Mouse (Mus musculus) B cell, adult 2 months (primary cell): Measurements from ENCODE around the gene Nudt9.
A peak's percentile ranks its signal among the peaks of the same experiment; 100 is the strongest.

Source experiments
- DNase-seq, 2 experiments: peaks; one replicate each; pipeline ENCODE4 v3.0.0; 2022

Gene Nudt9

DNA sequence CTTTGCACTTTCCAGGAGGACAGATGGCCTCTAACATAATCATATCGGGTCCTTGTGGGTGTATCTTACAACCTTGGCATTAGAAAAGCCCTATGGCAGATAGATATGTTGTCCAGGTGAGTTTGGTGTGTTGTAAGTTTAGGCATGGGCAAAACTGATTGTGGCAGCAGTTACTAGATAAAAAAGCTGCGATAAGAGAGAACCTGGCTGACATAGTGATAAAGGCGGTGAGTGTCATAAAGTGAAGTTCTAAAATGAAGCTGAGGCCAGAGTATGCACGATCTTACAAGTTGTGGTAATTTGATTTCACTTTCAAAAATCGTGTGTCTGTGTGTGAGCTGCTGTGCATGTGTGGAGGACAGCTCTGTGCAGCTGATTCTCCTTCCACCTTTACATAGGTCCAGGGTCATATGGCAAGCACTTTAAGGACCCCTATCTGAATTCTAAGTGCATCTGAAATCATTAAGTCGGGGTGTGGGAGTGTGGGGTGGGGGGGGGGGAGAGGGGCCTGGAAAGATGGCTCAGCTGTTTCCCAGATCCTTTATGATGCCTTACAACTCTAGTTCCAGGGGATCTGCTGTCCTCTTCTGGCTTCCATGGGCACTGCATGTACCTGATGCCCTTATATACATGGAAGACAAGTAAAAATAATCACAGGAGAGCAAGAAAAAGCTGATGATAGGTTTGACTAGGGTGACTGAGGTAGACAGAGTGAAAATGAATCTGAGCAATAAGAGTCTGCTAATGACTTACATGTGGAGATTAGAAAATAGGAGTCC lies 6.8 kb upstream of the Nudt9 start:
- DNase-seq: no peak

DNA sequence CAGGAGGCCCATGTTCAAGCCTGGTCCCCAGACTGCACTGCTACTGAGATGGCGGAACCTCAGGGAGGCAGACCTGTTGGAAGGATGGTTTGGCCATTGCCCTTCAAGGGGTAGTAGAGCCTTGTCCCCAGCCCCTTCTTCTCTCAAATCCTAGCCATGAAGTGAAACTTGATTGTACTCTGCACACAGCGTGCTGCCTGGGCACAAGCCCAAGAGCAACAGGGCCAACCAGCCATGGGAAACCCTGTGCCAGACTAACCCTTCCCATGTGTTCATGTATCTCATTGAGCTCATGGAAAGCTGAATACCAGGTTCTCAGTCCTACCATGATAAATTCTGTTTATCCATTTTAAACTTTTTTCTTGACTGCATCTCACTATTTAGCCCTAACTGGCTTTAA lies 3.2 kb upstream of the Nudt9 start:
- DNase-seq: no peak

DNA sequence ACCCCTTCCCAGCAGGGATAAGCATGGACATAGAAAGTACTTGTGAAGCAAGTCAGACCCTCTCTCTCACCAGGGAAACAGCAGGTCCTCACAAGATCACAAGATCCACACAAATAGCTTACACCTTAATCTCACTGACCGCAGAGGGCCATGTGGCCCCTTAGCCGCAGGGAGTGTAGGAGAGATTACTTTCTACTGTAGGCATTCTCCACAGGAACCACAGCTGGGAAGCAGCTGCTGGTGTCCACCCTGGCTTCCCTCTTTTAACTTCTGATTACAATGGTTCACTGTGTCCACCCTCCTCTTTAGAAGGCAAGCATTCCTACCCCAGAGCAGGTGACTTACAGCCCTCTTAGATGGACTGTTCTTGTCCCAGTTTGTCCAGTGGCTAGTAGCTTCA lies 2.4 kb upstream of the Nudt9 start:
- no peak for DNase-seq

DNA sequence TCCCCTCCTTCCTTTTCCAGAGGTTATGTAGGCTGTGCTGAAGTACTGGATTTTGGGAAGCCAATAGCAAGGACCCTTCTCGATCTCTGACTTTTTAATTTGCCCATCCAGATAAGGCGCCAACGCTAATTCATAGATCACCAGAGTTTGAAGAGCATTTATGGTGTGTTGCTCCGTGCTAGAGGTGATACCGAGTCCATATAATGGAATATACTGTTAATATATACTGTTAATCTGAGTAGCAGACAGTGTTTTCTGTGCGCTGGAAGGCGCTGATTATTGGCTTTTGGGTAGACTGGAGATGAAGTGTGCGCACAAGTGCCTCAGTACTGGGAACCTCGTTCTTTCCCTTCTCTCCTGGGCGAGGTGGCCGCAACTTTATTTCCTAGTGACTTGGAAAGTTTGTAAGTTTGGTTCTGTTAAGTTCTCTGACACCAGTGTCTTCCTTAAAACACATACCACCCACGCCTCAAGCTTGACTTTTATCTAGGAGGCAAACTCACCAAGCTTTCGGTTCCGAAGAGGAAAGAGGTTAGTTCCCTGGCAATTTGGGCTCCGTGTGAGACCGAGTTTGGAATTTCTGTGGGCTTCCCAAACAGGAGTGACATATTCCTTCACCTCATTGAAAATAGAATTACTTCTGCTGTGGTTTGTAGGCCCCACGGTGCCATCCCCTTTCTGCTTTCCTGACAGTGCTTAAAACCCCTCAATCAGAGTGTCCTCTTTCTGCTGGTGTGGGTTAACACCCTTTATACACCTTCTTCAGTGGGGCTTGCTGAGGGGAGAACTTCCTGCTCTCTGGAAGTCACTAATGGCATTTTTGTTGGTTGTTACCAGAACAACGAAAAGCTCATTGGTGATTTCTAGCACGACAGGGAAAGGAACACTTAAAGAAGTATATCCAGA lies 1.3 kb downstream of the Nudt9 start:
- peak in 1 of 2 experiments; percentile 14 for DNase-seq

DNA sequence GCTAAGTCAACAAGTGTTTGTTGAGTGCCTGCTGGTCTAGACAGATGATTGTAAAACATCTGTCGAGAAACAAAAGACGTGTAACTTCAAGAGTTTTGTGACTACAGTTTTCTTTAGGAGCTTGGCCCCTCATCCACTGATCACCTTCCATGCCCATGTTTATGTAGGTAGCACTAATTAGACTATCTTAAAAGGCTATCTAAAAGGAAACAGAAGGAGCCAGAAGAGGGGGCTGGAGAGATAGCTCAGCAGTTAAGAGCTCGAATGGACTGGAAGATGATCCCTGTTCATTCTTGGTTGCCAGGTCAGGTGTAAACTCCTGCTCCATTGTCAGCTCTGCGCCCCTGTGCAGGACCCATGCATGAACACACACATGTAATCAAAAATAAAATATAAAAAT lies 2.0 kb downstream of the Nudt9 start:
- no peak for DNase-seq

DNA sequence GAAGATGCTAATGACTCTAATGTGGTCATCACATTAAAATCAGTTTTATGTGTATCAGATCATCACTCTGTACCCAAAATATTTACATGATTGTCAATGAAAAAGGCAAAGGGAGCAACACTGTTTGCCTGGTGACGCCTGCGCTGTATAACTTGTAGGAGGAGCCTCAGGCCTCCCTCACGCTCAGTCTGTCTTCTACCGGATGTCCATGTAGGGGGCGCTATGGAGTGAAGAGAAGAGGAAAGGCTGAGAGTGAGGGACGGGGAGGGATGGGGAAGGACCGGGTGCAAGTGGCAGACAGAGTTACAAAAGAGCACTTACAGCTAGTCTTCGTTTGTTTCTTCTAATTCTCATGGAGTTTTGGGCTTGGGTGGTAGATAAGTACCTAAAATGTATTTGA lies 6.8 kb downstream of the Nudt9 start:
- peak; percentile 58 to 60 for DNase-seq

DNA sequence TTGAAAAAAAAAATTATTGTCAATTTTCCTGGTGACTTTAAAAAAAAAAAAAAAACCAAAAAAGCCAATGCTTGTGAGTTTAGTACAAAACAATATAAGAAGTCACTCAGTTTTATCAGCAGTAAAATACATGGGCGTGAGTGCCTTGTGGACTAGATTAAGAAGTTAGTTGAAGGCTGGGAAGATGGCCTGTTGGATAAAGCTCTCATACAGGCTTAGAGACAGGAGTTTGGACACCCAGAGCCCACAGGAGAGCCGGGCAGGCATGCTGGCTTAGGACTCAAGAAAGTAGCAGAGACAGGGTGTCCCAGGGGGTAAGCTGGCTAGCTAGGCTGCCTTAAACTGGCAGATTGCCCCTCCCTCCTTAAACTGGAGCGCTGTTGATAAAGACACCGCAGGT lies 8.8 kb downstream of the Nudt9 start:
- no peak for DNase-seq

DNA sequence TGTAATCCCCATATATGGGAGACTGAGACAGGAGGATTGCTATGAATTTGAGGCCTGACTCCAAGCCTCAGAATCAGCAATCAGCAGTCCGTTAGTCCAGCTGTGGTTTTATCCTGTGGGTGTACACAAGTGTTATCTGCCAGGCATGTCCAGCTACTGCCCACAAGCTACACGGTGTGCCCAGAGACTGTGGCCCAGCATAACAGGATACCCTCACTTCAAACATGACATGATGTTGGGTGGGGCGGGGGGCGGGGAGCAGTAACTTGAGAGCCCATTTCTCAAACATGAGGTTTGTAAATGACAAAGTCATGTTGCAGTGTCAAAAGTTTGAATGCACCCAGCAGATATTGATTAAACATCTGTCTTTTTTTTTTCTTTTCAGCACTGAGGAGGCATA lies 9.7 kb downstream of the Nudt9 start:
- DNase-seq: no peak

DNA sequence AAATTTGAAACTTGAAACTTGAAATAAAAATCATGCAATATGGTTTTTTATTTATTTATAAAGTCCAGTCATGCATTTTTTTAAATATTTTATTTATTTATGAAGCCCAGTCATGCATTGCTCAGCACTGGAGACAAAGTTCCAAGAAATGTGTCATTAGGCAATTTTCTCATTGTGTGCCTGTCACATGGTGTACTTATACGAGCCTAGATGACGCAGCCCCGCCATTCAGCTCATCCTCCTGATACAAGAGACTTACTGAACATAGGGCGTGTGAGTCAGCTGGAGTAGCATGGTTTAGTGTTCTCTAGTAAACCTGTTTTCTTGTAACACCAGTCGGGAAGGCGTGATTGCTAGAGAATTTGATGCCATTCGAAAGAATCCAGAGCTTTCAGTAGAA lies 10.2 kb downstream of the Nudt9 start:
- no peak for DNase-seq

DNA sequence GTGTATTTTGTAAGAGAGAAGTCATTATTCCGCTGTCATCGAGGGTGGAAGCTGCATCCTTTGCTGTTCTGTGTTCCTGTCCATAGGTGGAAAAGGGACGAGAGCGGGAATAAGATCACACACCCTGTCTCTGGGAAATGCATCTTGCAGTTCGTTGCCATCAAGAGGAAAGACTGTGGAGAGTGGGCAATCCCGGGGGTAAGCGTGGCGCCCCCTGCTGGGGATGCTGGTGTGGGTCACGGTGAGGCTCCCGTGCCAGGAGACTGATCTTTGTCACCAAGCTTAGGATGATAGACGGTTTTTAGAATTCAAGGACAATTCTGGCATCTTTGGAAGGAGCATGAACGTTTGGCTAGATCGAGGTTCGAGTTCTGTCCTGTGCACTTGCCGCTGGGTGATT lies 11.9 kb downstream of the Nudt9 start:
- peak; percentile 86 to 87 for DNase-seq

DNA sequence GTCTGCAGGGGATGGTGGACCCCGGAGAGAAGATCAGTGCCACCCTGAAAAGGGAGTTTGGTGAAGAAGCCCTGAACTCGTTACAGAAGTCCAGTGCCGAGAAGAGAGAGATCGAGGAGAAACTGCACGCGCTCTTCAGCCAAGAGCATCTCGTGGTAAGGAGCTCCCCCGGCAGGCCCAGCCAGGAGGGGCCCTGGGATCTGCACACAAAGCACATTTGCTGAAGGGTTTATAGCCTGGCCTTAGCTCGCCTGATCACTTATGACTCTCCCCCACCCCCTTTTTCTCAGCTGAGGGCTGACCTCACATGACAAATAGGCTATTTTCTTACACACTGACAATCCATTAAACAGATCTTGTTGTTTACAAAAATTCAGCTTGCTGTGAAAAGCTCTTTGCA lies 13.5 kb downstream of the Nudt9 start:
- no peak for DNase-seq

DNA sequence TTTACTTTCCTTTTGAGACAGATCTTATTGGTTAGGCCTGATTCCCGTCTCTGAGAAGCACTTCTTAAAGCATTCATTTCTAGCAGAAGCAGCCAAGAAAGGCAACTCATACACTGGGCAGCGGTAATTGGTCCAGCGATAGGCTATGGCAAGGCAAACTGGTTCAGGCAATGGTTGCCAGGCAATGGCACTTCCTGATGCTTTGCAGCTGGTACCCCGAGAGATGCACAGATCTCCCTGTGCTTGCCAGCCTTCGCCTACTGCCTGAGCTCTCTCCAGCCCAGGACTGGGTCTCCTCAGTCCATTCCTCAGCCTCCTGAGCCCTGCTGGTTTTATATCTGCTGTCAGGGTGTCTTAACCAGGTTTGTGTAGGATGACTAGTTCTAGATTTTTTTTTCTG lies 14.3 kb downstream of the Nudt9 start:
- no peak for DNase-seq

DNA sequence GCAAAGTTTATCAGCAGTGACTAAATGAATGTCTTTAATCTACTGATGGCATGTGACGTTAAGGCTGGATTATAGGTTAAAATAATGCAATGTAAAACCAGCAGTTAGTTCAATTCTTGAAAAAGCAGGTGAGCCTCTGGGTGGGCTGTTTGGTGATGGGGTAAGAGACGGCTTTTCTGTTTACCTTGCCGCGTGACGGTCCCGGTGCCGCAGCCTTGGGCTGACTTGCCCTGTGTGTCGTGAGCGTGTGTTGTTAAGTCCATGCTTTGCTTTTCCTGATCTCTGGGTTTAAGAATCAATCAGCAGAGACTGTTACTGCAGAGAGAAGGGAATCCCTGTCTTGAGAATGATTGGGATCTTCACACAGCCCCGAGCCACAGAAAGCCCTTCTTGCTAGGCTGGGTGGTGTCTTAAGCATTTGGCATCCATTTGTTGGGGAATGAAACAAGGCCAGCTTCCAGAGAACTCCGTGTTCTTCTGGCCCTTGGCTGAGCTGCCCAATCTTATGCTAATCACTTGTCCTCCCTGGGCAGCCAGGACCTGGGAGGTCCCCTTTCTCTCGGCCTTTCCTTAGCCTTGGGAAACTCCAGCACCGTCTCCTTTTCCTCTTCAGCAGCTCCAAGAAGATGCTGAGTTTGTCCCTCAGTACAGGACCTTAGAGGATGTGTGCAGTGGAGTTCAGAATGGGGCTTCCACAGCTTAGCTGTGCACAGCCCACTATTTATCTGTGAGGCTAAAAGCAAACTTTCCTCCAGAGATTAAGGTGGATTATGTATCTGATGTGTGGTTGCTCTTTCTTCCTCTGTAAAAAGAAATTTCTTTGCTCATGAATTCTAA lies 16.0 kb downstream of the Nudt9 start:
- no peak for DNase-seq

DNA sequence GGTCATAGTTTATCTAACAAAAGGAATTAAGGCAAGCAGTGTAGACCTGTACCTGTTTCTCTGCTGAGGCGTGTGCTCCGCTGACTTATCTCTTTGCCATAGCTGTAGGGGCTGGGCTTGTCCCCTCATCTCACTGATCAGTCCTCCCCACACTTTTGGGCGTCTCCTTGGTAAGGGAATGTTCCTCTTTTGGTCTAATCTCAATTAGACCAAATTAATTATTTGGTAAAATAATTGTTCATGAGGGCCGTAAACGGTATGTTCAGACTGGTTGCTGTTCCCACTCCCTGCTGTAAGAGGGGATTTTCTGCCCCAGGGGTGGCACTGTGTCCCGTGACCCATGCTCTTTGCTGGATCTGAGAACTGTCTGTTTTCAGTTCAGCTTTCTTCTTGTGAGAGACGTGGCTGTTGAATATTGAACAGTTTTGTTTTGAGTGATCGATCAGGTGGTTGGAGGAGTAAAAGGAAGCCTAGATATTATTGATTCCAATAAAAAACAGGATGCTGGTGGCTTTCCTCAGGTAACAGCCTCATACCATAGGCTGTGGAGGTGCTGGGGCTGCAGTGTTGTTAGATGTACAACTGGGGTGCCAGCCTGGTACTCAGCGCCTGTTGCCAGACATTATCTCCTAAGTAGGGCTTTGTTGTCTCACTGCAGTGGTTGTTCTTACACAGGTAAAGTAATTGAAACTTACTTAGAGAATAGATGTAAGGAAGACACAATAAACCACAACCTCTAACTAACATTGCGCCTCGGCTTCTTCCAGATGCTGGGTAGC lies 16.9 kb downstream of the Nudt9 start:
- no peak for DNase-seq

DNA sequence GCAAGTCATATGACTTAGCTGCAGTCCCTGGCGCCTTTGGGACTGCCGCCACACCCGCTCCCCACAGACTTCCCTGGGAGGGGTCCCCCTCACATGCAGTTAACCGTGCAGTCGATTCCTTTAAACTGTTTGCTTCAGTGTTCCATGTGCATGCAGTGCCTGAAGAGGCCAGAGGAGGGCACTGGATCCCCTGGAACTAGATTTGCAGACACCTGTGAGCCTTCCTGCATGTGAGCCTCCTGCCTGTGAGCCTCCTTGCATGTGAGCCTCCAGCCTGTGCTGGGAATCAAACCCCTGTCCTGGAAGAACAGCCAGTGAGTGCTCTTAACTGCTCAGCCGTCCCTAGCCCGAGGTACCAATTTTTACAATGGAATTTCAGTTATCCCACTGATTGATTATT lies 22.6 kb downstream of the Nudt9 start:
- DNase-seq: peak; percentile 33 to 36

DNA sequence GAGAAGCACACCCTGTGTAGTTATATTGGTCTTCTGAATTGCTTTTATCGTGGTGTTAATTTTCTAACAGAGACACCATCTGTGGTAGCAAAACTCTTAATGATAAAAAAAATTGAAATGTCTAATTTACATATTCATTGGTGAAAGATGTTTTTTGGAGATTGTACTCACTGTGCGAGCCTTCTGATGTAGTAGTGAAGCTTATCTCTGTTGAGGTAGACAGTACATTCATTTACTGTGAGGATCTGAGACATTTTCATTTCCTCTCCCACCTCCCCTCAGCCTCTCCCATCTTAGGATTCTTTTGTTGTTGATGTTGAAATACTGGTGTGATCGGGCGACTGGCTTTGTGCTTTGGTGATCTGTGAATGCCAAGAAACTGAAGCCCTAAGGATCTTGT lies 24.9 kb downstream of the Nudt9 start:
- no peak for DNase-seq

DNA sequence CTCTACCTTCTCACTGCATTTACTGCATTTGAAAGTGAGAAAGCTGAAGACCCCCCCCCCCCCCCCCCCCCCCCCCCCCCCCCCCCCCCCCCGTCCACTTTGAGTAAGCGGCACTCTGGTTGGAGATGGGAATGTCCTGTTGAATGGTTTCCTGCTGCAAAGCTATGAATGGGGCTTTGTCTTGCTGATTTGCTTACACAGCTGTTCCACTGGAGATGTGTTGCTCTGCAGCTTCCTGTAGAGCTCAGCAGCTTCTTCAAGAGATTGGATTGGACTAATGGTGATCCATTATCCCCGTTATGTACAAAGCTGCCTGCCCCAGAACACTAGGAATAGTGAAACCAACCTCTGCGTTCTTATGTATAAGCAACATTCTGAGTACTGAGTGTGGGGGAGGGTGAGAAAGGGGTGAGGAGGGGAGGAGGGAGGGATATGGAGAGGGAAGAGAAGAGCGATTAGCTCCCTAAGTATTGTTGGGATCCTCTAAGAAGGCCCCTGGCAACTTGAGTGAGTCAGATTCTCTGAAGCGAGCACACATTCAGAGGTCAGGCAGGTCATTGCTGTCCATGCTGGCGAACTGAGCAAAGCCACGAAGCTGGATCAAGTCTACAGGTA lies 26.3 kb downstream of the Nudt9 start:
- no peak for DNase-seq

DNA sequence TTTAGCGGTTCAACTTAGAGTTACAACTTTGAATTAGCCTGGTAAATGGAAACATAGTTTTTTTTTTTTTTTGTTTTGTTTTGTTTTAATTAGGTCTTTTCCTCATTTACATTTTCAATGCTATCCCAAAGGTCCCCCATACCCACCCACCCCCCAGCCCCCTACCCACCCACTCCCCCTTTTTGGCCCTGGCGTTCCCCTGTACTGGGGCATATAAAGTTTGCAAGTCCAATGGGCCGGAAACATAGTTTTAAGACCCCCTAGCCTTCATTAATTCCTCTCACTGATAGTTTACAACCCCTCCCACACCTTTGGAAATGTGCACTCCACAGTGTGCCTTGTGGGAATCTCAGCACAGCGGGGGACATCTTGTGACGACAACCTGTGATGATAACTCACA lies 27.5 kb downstream of the Nudt9 start:
- DNase-seq: no peak

DNA sequence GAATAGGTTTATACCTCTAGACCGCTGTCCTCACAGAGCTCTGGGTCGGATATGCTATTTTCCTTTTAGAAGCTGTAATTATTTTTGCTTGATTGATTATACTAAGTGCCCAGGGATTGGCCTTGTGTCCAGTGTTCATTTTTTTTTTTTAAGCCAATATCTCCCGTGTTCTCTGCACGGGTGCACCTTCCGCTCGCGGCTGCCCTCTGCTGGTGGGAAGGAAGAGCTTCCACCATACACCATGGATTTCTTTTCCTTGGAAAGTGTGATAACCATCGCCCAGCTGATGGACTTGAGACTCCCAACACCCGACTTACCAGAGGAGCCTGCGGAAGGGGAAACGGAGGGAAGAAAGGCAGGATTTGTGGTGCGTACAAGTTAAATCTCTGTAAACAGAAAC lies 28.3 kb downstream of the Nudt9 start:
- peak; percentile 72 to 75 for DNase-seq

DNA sequence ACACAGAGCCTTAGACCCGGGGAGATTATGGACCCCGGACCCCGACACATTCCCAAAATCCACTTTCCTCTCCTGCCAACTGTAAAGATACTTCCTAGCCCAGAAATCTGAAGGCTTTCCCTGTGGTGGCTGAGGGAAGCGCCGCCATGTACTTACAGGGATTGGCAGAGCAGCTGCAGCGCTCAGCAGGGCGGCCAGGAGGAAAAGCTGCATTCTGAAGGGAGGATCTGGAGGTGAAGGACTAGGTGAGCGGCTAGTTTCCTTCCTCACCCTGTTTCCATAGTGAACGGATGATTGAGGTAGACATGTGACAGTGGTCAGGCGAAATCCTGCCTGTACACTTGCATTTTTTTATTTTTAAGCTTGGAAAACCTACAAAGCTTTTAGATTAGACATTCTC lies 30.3 kb downstream of the Nudt9 start:
- DNase-seq: no peak

DNA sequence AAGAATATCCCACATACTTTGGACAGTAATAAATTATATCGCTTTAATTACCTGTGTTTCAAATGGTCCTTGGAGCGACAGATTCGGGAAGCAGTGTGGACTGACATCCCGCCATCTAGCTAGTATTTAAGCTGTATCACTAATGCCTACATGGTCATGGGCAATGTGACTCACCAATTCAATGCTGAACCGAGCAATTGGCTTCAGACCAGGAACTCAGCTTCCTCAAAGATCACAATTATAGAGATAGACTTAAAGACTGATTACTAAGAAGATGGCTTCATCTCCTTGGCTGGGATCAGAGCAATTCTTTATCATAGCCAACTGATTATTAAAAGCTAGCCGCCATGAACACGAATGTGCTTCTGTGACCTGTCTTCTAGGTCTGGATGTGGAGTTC lies 31.4 kb downstream of the Nudt9 start, which contains the start of gene Gm17660:
Gene Gm17660 (minus strand): TSS at position 101 of the 400 bp plus-strand sequence.
- no peak for DNase-seq

DNA sequence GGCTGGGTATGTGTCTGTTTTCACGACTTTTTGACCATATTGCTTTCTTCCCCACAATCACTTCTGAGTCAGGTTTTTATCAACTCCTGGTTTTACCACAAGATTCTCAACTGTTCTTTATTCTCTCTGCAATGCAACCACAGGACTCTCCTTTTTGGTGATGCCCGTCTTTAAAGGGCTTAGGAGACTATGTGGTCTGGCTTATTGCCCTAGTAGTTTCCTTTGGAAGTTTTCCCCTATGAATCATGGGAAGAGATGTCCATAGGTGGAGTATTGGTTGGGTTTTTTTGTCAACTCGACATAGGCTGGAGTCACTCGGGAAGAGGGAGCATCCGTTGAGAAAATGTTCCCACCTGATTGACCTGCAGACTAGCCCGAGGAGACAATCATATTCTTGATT lies 34.6 kb downstream of the Nudt9 start:
- no peak for DNase-seq
